Mouse (Mus musculus): ENCODE measurements around the gene Arhgap31. TPM values are rescaled to one million over a fixed set of nuclear protein-coding genes. Genes with fewer than 3 reads are reported as not detected.
A peak's percentile ranks its signal among the peaks of the same experiment; 100 is the strongest.

Gene Arhgap31
- polyA plus RNA-seq, 1 experiment from 2014 or later = 23.9 TPM

DNA sequence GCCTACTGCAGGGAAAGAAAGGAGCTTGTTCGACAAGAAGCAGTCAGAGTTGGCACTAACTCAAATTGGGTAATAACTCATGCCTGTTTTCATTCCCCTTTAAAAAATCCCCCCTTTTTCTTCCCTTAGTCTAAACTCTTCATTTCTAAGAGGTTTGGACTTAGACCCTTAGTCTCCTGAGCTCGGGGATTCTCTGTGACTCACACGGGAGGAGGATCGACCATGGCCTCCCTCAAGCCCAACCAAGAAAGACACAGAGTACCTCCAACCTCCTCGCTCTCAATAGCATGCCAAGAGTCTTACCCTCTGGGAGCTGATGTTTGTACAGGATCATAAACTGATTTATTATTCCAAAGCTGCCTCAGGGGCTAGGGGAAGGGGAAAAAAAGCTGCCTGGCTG lies 100.4 kb downstream of the Arhgap31 start:
- no peaks in the 10 kb centered on the region for H3K27me3 ChIP-seq (ENCODE audit: control insufficient read depth, insufficient read depth, low read depth, low read length)
- H3K9me3 ChIP-seq (ENCODE audit: control insufficient read depth, low read length) = no peaks in the 10 kb centered on the region; the same call in 1 of the 2 replicates
- 63% methylated on average over 5 of the region's 5 CpGs for WGBS
- H3K9ac ChIP-seq (ENCODE audit: low read length) = no peak overlapping the region
- H3K4me2 ChIP-seq (ENCODE audit: low read depth, low read length) = no peak overlapping the region
- H3K27ac ChIP-seq (ENCODE audit: low read length) = no peak overlapping the region
- no peak for ATAC-seq (ENCODE audit: low read depth)
- H3K4me3 ChIP-seq (ENCODE audit: low read length) = no peak overlapping the region
- H3K4me1 ChIP-seq (replicated peaks; ENCODE audit: control insufficient read depth, insufficient read depth, low read length) = no peaks in the 10 kb centered on the region
- H3K36me3 ChIP-seq (ENCODE audit: control insufficient read depth, insufficient read depth, low read length) = peaks cover 47% of the 10 kb centered on the region

DNA sequence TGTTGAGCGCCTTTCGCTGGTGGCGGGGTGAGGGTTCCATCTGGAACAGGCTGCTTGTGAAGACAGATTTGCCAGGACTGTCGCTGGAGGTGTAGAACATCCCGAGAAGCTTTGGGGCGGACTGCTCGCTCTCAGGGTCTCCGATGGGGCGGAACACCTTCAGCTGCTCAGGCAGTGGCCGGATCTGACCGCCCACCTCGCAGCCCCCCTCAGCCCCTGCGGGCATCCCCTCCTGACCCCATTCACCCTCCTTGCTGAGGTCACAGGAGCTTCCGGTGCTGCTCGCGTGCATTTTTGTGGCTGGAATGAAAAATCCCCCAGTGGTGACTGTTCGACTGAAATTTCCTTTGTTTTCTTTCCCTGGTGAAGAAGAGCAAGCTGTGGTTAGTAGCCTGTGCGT lies 104.0 kb downstream of the Arhgap31 start:
- Histone ChIP-seq H3K36me3 (ENCODE audit: control insufficient read depth, insufficient read depth, low read length) (peaks cover 55% of the 10 kb centered on the region), H3K9me3 (ENCODE audit: control insufficient read depth, low read length) (no peaks in the 10 kb centered on the region), H3K9ac (ENCODE audit: low read length) (no peak overlapping the region), H3K4me1 (replicated peaks; ENCODE audit: control insufficient read depth, insufficient read depth, low read length) (no peaks in the 10 kb centered on the region), H3K27ac (ENCODE audit: low read length) (no peak overlapping the region), H3K4me3 (ENCODE audit: low read length) (no peak overlapping the region), H3K4me2 (ENCODE audit: low read depth, low read length) (no peak overlapping the region), H3K27me3 (ENCODE audit: control insufficient read depth, insufficient read depth, low read depth, low read length) (no peaks in the 10 kb centered on the region)
- ATAC-seq (ENCODE audit: low read depth) = no peak
- 64% methylated on average over 18 of the region's 18 CpGs for WGBS

DNA sequence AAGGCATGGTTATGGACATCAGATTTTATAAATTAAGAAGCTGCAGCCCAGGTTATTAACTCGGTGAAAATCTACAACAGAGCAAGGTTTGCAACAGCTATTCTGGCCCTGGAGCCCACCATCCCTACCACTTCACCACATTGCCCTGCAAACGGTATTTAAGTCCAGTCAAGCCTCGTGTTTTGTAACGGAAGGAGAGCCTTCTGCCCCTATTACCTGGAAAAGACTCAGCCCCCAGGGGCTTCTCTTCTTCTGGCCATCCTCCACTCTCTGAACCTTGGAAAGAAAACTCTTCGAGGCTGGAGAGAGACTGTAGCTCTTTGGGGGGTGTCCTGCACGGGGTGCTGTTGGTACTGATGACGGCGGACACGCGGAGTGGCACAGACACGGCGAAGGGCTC lies 104.4 kb downstream of the Arhgap31 start:
- no peaks in the 10 kb centered on the region for H3K9me3 ChIP-seq (ENCODE audit: control insufficient read depth, low read length)
- no peaks in the 10 kb centered on the region for H3K4me1 ChIP-seq (replicated peaks; ENCODE audit: control insufficient read depth, insufficient read depth, low read length)
- no peak overlapping the region for H3K9ac ChIP-seq (ENCODE audit: low read length)
- WGBS = 75% methylated on average over 12 of the region's 12 CpGs
- no peak overlapping the region for H3K4me3 ChIP-seq (ENCODE audit: low read length)
- no peak overlapping the region for H3K27ac ChIP-seq (ENCODE audit: low read length)
- no peaks in the 10 kb centered on the region for H3K27me3 ChIP-seq (ENCODE audit: control insufficient read depth, insufficient read depth, low read depth, low read length)
- peaks cover 53% of the 10 kb centered on the region for H3K36me3 ChIP-seq (ENCODE audit: control insufficient read depth, insufficient read depth, low read length)
- no peak overlapping the region for H3K4me2 ChIP-seq (ENCODE audit: low read depth, low read length)
- no peak for ATAC-seq (ENCODE audit: low read depth)

DNA sequence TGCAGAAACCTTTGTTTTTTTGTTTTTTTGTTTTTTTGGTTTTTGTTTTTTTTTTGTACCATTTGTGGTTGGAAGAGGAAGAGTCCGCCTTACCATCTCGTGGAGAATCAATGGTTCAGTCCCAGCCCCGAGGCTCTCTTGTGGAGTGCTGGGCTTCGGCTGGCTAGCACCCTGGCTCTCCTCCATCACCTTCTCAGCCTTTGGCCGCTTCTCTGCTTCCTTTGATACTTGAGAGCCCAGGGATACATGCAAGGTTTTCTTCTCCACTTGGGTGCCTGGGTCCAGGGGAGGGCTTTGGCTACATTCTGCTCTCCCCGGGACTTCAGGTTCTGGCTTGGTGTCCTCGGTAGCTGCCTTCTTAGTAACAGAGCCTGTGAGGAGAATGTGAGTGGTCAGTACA lies 106.6 kb downstream of the Arhgap31 start:
- 89% methylated on average over 7 of the region's 7 CpGs for whole genome bisulfite sequencing
- Histone ChIP-seq H3K9ac (ENCODE audit: low read length) (no peak overlapping the region), H3K27ac (ENCODE audit: low read length) (no peak overlapping the region), H3K4me2 (ENCODE audit: low read depth, low read length) (no peak overlapping the region), H3K36me3 (ENCODE audit: control insufficient read depth, insufficient read depth, low read length) (peaks cover 61% of the 10 kb centered on the region), H3K4me1 (replicated peaks; ENCODE audit: control insufficient read depth, insufficient read depth, low read length) (no peaks in the 10 kb centered on the region), H3K4me3 (ENCODE audit: low read length) (no peak overlapping the region), H3K27me3 (ENCODE audit: control insufficient read depth, insufficient read depth, low read depth, low read length) (no peaks in the 10 kb centered on the region), H3K9me3 (ENCODE audit: control insufficient read depth, low read length) (no peaks in the 10 kb centered on the region)
- no peak for ATAC-seq (ENCODE audit: low read depth)

DNA sequence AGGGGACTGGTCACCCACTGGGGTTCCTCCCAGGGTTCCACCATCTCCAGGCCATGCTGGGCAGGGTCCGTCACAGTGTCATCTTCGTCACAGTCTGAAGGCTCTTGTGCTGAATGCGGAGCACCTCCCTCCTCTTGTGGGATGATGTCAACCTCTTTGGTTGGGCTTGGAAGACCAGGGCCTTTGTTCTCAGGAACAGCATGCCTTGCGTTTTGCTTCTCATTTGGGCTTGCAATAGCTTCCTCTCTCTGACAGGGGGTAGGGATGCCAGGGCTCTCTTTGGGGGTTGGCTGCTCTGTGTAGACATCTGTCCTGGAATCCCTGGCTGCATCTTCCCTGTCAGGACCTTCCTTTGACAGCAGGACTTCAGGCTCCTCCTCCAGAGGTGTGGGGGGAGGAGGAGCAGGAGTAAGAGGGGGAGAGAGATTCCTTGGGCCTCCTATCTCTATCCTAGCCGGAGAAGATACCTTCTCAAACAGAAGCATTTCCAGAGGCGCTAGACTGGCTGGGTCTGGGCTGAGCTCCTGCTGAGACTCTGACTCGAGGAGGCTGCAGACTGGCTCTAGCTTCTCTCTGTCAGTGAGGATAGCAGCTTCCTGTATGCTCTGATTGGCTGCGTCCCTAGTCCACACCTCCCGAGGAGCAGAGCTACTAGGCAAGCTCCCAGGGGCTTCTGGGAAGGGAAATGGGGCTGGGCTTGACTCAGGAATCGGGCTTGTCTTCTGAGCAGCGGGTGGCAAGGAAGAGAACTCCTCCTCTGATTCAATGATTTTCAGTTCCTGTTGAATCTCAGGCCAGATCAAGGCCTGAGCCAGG lies 109.9 kb downstream of the Arhgap31 start:
- H3K27me3 ChIP-seq (ENCODE audit: control insufficient read depth, insufficient read depth, low read depth, low read length) = no peaks in the 10 kb centered on the region
- no peak overlapping the region for H3K9ac ChIP-seq (ENCODE audit: low read length)
- no peak overlapping the region for H3K4me2 ChIP-seq (ENCODE audit: low read depth, low read length)
- ATAC-seq (ENCODE audit: low read depth) = 0 out of 2 replicates have a peak, but pooled peaks have one; percentile 54
- peaks cover 41% of the 10 kb centered on the region for H3K36me3 ChIP-seq (ENCODE audit: control insufficient read depth, insufficient read depth, low read length)
- H3K9me3 ChIP-seq (ENCODE audit: control insufficient read depth, low read length) = no peaks in the 10 kb centered on the region
- H3K4me1 ChIP-seq (replicated peaks; ENCODE audit: control insufficient read depth, insufficient read depth, low read length) = no peaks in the 10 kb centered on the region
- no peak overlapping the region for H3K4me3 ChIP-seq (ENCODE audit: low read length)
- no peak overlapping the region for H3K27ac ChIP-seq (ENCODE audit: low read length)
- 49% methylated on average over 11 of the region's 11 CpGs for WGBS

DNA sequence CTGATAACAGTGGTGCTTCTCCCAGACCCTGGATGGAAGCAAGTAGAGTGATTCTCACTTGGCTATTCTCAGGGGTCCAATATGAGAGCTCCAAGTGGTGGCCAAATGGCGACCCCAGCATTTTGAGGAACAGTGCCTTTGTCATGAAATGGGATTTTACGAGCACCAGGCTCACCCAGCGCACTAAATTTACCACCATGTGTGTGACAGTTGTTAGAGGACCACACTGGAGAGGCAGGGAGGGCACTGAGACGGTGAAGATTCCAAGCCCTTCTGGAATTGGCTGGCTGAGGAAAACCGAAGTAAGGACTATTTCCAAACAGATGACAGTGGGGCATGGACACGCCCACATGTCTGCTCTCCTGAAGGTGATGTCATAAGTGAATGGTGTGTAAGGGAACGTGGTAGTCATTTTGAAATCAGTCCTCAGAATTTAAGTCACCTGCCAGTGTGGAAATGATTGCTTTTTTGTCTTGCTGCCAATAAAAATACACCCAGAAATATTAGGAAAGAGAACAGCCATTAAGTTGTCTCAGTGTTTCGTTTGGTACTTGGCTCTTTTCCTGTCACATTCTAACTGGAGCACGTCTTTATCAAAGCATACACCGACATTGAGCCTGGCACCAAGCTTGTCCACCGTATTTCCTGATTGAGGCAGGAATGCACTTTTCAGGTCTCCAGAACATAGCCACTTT lies 113.9 kb downstream of the Arhgap31 start:
- ATAC-seq (ENCODE audit: low read depth) = no peak
- Histone ChIP-seq H3K4me1 (replicated peaks; ENCODE audit: control insufficient read depth, insufficient read depth, low read length) (no peaks in the 10 kb centered on the region), H3K36me3 (ENCODE audit: control insufficient read depth, insufficient read depth, low read length) (peaks cover 27% of the 10 kb centered on the region), H3K4me3 (ENCODE audit: low read length) (no peak overlapping the region), H3K9me3 (ENCODE audit: control insufficient read depth, low read length) (no peaks in the 10 kb centered on the region), H3K27me3 (ENCODE audit: control insufficient read depth, insufficient read depth, low read depth, low read length) (no peaks in the 10 kb centered on the region), H3K27ac (ENCODE audit: low read length) (no peak overlapping the region), H3K4me2 (ENCODE audit: low read depth, low read length) (no peak overlapping the region), H3K9ac (ENCODE audit: low read length) (no peak overlapping the region)
- WGBS = 59% methylated on average over 11 of the region's 11 CpGs

DNA sequence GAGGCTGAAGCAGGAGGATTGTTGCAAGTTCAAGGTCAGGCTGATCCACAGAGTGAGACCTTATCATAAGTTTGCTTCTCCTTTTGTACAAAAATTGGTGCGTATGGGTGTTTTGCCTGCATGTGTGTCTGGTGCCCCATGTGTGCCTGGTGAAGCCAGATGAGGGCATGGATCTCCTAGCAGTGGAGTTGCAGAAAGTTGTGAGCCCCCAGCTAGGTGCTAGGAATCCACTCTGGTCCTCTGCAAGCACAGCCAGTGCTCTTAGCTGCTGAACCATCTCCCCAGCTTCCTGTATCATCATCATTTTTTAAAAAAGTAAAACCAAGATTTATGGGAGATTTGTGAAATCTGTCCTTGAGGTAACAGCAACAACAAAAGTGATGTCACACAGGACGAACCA lies 116.4 kb downstream of the Arhgap31 start:
- H3K9me3 ChIP-seq (ENCODE audit: control insufficient read depth, low read length) = no peaks in the 10 kb centered on the region
- H3K27me3 ChIP-seq (ENCODE audit: control insufficient read depth, insufficient read depth, low read depth, low read length) = no peaks in the 10 kb centered on the region
- no peak for ATAC-seq (ENCODE audit: low read depth)
- no peak overlapping the region for H3K9ac ChIP-seq (ENCODE audit: low read length)
- no peak overlapping the region for H3K4me3 ChIP-seq (ENCODE audit: low read length)
- WGBS = 90% methylated on average over 2 of the region's 2 CpGs
- peaks cover 12% of the 10 kb centered on the region for H3K36me3 ChIP-seq (ENCODE audit: control insufficient read depth, insufficient read depth, low read length)
- H3K27ac ChIP-seq (ENCODE audit: low read length) = no peak overlapping the region
- no peaks in the 10 kb centered on the region for H3K4me1 ChIP-seq (replicated peaks; ENCODE audit: control insufficient read depth, insufficient read depth, low read length)
- H3K4me2 ChIP-seq (ENCODE audit: low read depth, low read length) = no peak overlapping the region

DNA sequence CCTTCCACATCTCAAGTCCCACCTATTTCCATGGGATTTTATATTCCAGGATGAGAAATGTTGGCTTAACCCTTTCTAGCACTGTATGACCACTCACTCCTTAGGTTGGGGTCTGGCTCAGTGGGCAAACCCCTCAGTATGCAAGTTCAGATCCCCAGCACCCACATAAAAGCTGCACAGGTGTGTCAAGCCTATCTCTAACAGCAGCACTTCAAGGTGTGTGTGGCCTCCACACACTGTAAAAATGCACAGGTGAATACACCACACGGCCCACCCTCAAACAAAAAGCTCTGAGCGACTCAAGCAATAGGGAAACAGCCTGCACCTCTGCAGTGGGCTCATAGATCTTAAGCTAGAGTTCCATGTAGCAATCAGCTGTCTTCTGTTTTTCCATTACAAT lies 117.0 kb downstream of the Arhgap31 start:
- no peak overlapping the region for H3K4me2 ChIP-seq (ENCODE audit: low read depth, low read length)
- H3K36me3 ChIP-seq (ENCODE audit: control insufficient read depth, insufficient read depth, low read length) = peaks cover 8% of the 10 kb centered on the region
- H3K27me3 ChIP-seq (ENCODE audit: control insufficient read depth, insufficient read depth, low read depth, low read length) = no peaks in the 10 kb centered on the region
- no peak overlapping the region for H3K4me3 ChIP-seq (ENCODE audit: low read length)
- H3K27ac ChIP-seq (ENCODE audit: low read length) = no peak overlapping the region
- no peaks in the 10 kb centered on the region for H3K9me3 ChIP-seq (ENCODE audit: control insufficient read depth, low read length)
- H3K9ac ChIP-seq (ENCODE audit: low read length) = no peak overlapping the region
- no peaks in the 10 kb centered on the region for H3K4me1 ChIP-seq (replicated peaks; ENCODE audit: control insufficient read depth, insufficient read depth, low read length)
- no peak for ATAC-seq (ENCODE audit: low read depth)
- whole genome bisulfite sequencing = 83% methylated on average over 2 of the region's 2 CpGs

DNA sequence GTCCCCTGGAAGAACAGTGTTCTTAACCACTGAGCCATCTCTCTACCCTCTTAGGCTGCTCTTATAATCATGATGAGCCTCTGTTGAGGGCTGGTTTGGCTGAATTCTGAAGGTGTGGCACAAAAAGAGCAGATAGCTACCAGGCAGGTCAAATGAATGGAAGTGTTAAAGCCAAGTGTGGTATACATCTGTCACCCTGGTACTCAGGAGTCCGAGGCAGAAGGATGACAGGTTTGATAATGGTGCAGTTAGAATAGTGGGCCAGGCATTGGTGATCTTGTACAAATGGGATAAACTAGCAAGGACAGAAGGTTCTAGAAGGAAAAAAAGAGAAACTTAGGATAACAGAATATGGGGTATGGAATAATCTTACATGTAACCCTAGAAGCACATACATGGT lies 118.6 kb downstream of the Arhgap31 start:
- 88% methylated on average over 1 of the region's 1 CpGs for WGBS
- Histone ChIP-seq H3K27me3 (ENCODE audit: control insufficient read depth, insufficient read depth, low read depth, low read length) (no peaks in the 10 kb centered on the region), H3K36me3 (ENCODE audit: control insufficient read depth, insufficient read depth, low read length) (peaks cover 6% of the 10 kb centered on the region), H3K4me3 (ENCODE audit: low read length) (no peak overlapping the region), H3K9me3 (ENCODE audit: control insufficient read depth, low read length) (no peaks in the 10 kb centered on the region), H3K4me2 (ENCODE audit: low read depth, low read length) (no peak overlapping the region), H3K9ac (ENCODE audit: low read length) (no peak overlapping the region), H3K27ac (ENCODE audit: low read length) (no peak overlapping the region), H3K4me1 (replicated peaks; ENCODE audit: control insufficient read depth, insufficient read depth, low read length) (no peaks in the 10 kb centered on the region)
- no peak for ATAC-seq (ENCODE audit: low read depth)
